Mouse (Mus musculus): ENCODE data around the gene Trpm3. TPM values are rescaled to one million over a fixed set of nuclear protein-coding genes. Genes with fewer than 3 reads are reported as not detected.

The Trpm3 gene
- polyA plus RNA-seq, 1 experiment from 2014 or later, result 6.0 TPM

- H3K4me3 ChIP-seq, result no peak overlapping the region
- no peak overlapping the region for H3K27ac ChIP-seq
- WGBS, result 97% methylated on average over 2 of the region's 2 CpGs
These were observed 498.9 kb downstream of the Trpm3 start for GRCm38 (mm10) chr19:22637786-22638185.

DNA sequence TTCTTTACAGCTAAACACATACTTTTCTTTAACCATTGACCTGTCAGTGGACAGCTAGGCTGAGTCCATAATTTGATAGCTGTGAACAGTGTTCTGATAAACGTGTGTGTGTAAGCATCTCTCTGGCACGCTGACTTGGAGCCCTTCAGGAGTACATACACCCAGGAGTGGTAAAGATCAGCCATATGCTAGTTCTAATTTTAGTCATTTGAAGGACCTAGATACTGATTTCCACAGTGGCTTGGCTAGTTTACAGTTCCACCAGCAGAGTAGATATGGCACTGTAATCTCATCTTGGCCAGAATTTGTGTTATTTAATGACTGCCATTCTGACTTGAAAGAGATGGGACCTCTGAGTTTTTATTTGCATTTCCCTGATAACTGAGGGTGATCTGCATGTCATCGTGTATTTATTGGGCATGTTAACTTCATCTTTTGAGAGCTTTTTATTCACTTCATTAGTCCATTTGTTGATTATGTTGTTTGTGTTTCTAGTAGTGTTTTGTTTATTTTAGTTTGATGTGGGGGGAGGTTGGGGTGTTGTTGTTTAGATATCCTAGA is 499.6 kb downstream of the Trpm3 start:
- Histone ChIP-seq H3K27ac (no peak overlapping the region), H3K4me3 (no peak overlapping the region), H3K9me3 (no peaks in the 10 kb centered on the region), H3K36me3 (replicated peaks) (no peaks in the 10 kb centered on the region), H3K27me3 (ENCODE audit: poor library complexity, severe bottlenecking) (no peaks in the 10 kb centered on the region), H3K4me1 (peaks cover 31% of the 10 kb centered on the region)
- DNase-seq (ENCODE audit: extremely low spot score, low spot score), result no peak
- 84% methylated on average over 3 of the region's 3 CpGs for WGBS

More at GRCm38 (mm10) chr19:22637786-22638185, 498.9 kb downstream of the Trpm3 start:
- H3K36me3 ChIP-seq (replicated peaks), result no peaks in the 10 kb centered on the region
- H3K4me1 ChIP-seq, result peaks cover 28% of the 10 kb centered on the region
- H3K9me3 ChIP-seq, result no peaks in the 10 kb centered on the region
- no peak for DNase-seq (ENCODE audit: extremely low spot score, low spot score)
- no peaks in the 10 kb centered on the region for H3K27me3 ChIP-seq (ENCODE audit: poor library complexity, severe bottlenecking)

GRCm38 (mm10) chr19:22642124-22642523 is 503.3 kb downstream of the Trpm3 start:
- H3K27ac ChIP-seq, result no peak overlapping the region
- H3K27me3 ChIP-seq (ENCODE audit: poor library complexity, severe bottlenecking), result no peaks in the 10 kb centered on the region
- no peak for DNase-seq (ENCODE audit: extremely low spot score, low spot score)
- H3K4me1 ChIP-seq, result peaks cover 18% of the 10 kb centered on the region
- no peaks in the 10 kb centered on the region for H3K36me3 ChIP-seq (replicated peaks)
- no peaks in the 10 kb centered on the region for H3K9me3 ChIP-seq
- no peak overlapping the region for H3K4me3 ChIP-seq
- 28% methylated on average over 2 of the region's 2 CpGs for WGBS

DNA sequence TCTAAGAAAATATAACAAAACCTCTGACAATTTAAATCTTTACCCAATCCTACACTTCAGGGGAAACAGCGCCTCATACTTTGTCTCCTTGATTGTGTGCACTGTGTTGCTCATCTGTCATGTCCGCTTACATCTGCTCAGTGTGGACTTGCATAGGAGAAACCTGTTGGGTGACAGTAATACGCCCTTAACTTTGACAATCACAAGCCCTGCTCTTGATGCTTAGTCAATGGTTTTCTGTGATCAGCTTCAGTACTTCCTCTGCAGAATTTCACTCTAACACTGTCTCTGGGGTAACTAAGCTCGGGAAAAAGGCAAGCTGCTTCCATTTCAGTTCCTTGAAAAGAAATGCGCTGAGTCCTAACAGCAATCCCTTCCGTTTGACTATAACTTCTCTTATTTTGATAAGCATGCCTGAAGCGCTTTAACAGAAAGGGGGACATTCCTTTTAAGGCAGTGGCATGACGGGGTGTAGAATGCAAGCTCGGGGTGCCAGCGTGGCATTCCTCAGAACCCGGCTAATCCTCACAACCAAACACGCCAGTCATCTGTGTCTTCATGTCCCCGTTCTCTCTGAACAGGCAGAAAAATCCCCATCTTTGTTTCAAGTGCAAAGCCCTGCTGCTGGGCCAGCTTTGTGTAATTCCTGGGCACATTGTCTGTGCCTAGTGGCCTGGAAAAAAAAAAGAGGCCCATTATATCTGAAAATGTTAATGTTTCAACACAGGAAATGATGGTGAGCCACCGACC is 517.8 kb downstream of the Trpm3 start:
- H3K4me1 ChIP-seq, result peaks cover 21% of the 10 kb centered on the region
- H3K27ac ChIP-seq, result peak overlapping the region; percentile 74
- H3K27me3 ChIP-seq (ENCODE audit: poor library complexity, severe bottlenecking), result no peaks in the 10 kb centered on the region
- no peaks in the 10 kb centered on the region for H3K36me3 ChIP-seq (replicated peaks)
- H3K4me3 ChIP-seq, result peak overlapping the region; percentile 20; the same call in 1 of the 2 replicates
- peak; percentile 22 for DNase-seq (ENCODE audit: extremely low spot score, low spot score)
- no peaks in the 10 kb centered on the region for H3K9me3 ChIP-seq
- 49% methylated on average over 14 of the region's 14 CpGs for WGBS

- DNase-seq (ENCODE audit: extremely low spot score, low spot score), result no peak
- peaks cover 21% of the 10 kb centered on the region for H3K4me1 ChIP-seq
- peak overlapping the region; percentile 74 for H3K27ac ChIP-seq
- H3K4me3 ChIP-seq, result no peak overlapping the region
- no peaks in the 10 kb centered on the region for H3K36me3 ChIP-seq (replicated peaks)
- no peaks in the 10 kb centered on the region for H3K27me3 ChIP-seq (ENCODE audit: poor library complexity, severe bottlenecking)
- no peaks in the 10 kb centered on the region for H3K9me3 ChIP-seq
- WGBS, result 52% methylated on average over 4 of the region's 4 CpGs
These were observed 518.4 kb downstream of the Trpm3 start for GRCm38 (mm10) chr19:22657251-22657650.

- 85% methylated on average over 4 of the region's 4 CpGs for WGBS
- Histone ChIP-seq H3K4me1 (peaks cover 19% of the 10 kb centered on the region), H3K4me3 (no peak overlapping the region), H3K36me3 (replicated peaks) (no peaks in the 10 kb centered on the region), H3K9me3 (0 out of 2 replicates have a peak, but pooled peaks cover 2% of the 10 kb centered on the region), H3K27ac (no peak overlapping the region), H3K27me3 (ENCODE audit: poor library complexity, severe bottlenecking) (no peaks in the 10 kb centered on the region)
- no peak for DNase-seq (ENCODE audit: extremely low spot score, low spot score)
These were observed 526.6 kb downstream of the Trpm3 start for GRCm38 (mm10) chr19:22665401-22665800.

GRCm38 (mm10) chr19:22670222-22670621 is 531.4 kb downstream of the Trpm3 start:
- DNase-seq (ENCODE audit: extremely low spot score, low spot score), result no peak
- Histone ChIP-seq H3K9me3 (no peaks in the 10 kb centered on the region), H3K4me1 (peaks cover 11% of the 10 kb centered on the region), H3K27ac (no peak overlapping the region), H3K27me3 (ENCODE audit: poor library complexity, severe bottlenecking) (no peaks in the 10 kb centered on the region), H3K36me3 (replicated peaks) (no peaks in the 10 kb centered on the region), H3K4me3 (no peak overlapping the region)
- 75% methylated on average over 8 of the region's 8 CpGs for WGBS

GRCm38 (mm10) chr19:22672892-22673291 is 534.0 kb downstream of the Trpm3 start:
- no peak overlapping the region for H3K4me3 ChIP-seq
- H3K4me1 ChIP-seq, result peaks cover 10% of the 10 kb centered on the region; the same call in 1 of the 2 replicates
- WGBS, result 96% methylated on average over 3 of the region's 3 CpGs
- H3K27ac ChIP-seq, result no peak overlapping the region
- DNase-seq (ENCODE audit: extremely low spot score, low spot score), result no peak
- no peaks in the 10 kb centered on the region for H3K27me3 ChIP-seq (ENCODE audit: poor library complexity, severe bottlenecking)
- no peaks in the 10 kb centered on the region for H3K9me3 ChIP-seq
- no peaks in the 10 kb centered on the region for H3K36me3 ChIP-seq (replicated peaks)

DNA sequence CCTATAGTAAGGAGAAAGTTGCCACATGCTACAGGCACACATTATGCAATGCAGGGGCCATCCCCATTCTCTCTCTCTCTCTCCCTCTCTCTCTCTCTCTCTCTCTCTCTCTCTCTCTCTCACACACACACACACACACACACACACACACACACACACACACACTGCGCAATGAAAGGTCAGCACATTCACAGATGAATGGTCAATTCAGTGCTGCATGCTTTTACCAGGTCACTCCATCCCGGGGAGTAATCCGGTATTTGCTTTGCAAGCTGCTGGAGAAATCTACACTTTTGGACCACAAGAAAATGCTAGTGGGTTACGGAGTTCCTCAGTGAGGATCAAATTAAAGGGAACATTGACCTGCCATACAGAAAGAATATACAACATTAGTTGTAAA is 537.4 kb downstream of the Trpm3 start:
- WGBS, result 60% methylated on average over 4 of the region's 4 CpGs
- H3K9me3 ChIP-seq, result no peaks in the 10 kb centered on the region
- no peak for DNase-seq (ENCODE audit: extremely low spot score, low spot score)
- no peak overlapping the region for H3K27ac ChIP-seq
- H3K27me3 ChIP-seq (ENCODE audit: poor library complexity, severe bottlenecking), result no peaks in the 10 kb centered on the region
- H3K4me3 ChIP-seq, result no peak overlapping the region
- 0 out of 2 replicates have a peak, but pooled peaks cover 10% of the 10 kb centered on the region for H3K4me1 ChIP-seq
- H3K36me3 ChIP-seq (replicated peaks), result no peaks in the 10 kb centered on the region

DNA sequence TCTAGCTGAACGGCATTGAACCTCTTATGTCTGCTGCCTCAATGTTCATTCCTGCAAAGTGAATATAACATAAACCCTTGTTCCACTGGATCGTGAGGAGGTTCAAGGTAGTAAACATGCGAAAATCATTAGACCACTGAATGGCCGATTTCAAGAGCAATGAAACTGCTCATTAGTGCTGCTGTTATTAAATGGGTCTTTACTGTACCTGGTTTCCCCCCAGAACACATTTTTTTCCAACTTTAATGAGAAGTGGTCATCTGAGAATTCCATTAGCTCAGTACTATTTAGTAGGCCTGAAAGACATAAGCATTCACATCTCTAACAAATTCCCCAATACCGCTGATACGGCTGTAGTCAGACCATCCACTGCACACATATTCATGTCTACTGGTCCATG is 543.4 kb downstream of the Trpm3 start:
- peaks cover 10% of the 10 kb centered on the region; the same call in 1 of the 2 replicates for H3K4me1 ChIP-seq
- no peak overlapping the region for H3K27ac ChIP-seq
- 95% methylated on average over 6 of the region's 6 CpGs for WGBS
- no peaks in the 10 kb centered on the region for H3K9me3 ChIP-seq
- no peaks in the 10 kb centered on the region for H3K36me3 ChIP-seq (replicated peaks)
- H3K4me3 ChIP-seq, result no peak overlapping the region
- no peaks in the 10 kb centered on the region for H3K27me3 ChIP-seq (ENCODE audit: poor library complexity, severe bottlenecking)
- no peak for DNase-seq (ENCODE audit: extremely low spot score, low spot score)

DNA sequence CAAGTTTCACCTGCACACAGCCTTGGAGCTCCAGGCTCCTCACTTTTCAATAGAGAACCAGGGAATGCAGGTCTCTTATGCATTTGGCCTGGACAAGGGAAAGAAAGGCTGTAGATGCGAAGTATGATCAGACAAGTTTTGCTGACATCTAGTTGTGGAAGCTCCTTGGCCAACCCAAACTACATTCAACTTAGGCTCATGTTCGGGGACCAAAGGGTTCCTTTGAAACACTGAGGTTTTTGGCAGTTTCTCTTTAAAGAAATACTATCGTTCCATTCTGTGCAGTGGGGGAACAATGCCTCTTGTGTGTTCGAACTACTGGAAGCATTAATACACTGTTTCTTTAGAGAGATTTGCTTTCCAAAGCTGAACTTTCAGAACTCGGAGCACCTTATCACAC is 553.1 kb downstream of the Trpm3 start:
- 73% methylated on average over 5 of the region's 5 CpGs for WGBS
- peaks cover 38% of the 10 kb centered on the region for H3K4me1 ChIP-seq
- no peaks in the 10 kb centered on the region for H3K36me3 ChIP-seq (replicated peaks)
- DNase-seq (ENCODE audit: extremely low spot score, low spot score), result no peak
- peaks cover 51% of the 10 kb centered on the region for H3K27me3 ChIP-seq (ENCODE audit: poor library complexity, severe bottlenecking)
- no peak overlapping the region for H3K27ac ChIP-seq
- H3K9me3 ChIP-seq, result no peaks in the 10 kb centered on the region
- no peak overlapping the region for H3K4me3 ChIP-seq

GRCm38 (mm10) chr19:22692553-22692952 is 553.7 kb downstream of the Trpm3 start:
- peak overlapping the region; percentile 52 for H3K27ac ChIP-seq
- H3K4me1 ChIP-seq, result peaks cover 38% of the 10 kb centered on the region
- peaks cover 55% of the 10 kb centered on the region for H3K27me3 ChIP-seq (ENCODE audit: poor library complexity, severe bottlenecking)
- 39% methylated on average over 4 of the region's 4 CpGs for WGBS
- no peak for DNase-seq (ENCODE audit: extremely low spot score, low spot score)
- no peaks in the 10 kb centered on the region for H3K9me3 ChIP-seq
- H3K4me3 ChIP-seq, result peak overlapping the region; percentile 13; the same call in 1 of the 2 replicates
- H3K36me3 ChIP-seq (replicated peaks), result no peaks in the 10 kb centered on the region

- 69% methylated on average over 5 of the region's 5 CpGs for WGBS
- Histone ChIP-seq H3K4me3 (peak overlapping the region; percentile 13; the same call in 1 of the 2 replicates), H3K27ac (peak overlapping the region; percentile 52)
These were observed 554.1 kb downstream of the Trpm3 start for GRCm38 (mm10) chr19:22692956-22693355.

More at GRCm38 (mm10) chr19:22692956-22693355, 554.1 kb downstream of the Trpm3 start:
- no peaks in the 10 kb centered on the region for H3K9me3 ChIP-seq
- no peaks in the 10 kb centered on the region for H3K36me3 ChIP-seq (replicated peaks)
- H3K4me1 ChIP-seq, result peaks cover 38% of the 10 kb centered on the region
- peaks cover 59% of the 10 kb centered on the region for H3K27me3 ChIP-seq (ENCODE audit: poor library complexity, severe bottlenecking)
- no peak for DNase-seq (ENCODE audit: extremely low spot score, low spot score)
